Mouse (Mus musculus): ENCODE results near the gene Mcm3ap. TPM values are rescaled to one million over a fixed set of nuclear protein-coding genes. Genes with fewer than 3 reads are reported as not detected.

Gene Mcm3ap
- polyA plus RNA-seq, 1 experiment from 2014 or later = 75.1 TPM

DNA sequence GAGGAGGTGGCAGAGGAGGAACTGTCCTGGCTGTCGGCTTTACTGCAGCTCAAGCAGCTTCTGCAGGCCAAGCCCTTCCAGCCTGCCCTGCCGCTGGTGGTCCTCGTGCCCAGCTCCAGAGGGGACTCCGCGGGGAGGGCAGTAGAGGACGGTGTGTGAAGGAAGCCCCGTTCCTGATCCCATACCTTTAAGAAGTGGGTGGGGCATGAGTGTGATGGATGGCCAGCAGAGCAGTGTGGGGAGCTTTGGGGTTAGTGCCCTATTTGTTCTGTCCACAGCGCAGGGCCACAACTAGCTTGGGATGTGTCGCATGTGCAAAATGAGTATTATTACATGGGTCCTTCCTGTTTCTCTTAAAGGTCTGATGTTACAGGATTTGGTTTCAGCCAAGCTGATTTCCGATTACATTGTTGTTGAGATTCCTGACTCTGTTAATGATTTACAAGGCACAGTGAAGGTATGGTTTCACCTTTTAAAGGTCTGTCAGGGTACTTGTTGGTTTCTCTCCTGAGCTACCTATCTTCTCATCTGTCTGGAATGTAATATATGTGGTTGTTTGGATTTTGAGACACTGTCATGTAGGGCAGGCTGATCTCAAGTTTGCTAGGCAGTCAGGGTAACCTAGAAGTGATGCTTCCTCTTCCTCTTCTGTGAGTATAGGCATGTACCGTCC lies 35.7 kb downstream of the Mcm3ap start:
- peaks cover 90% of the 10 kb centered on the region for H3K36me3 ChIP-seq
- no peak overlapping the region for H3K4me3 ChIP-seq
- H3K27ac ChIP-seq = no peak overlapping the region
- WGBS = 92% methylated on average over 11 of the region's 11 CpGs
- no peak overlapping the region for H3K4me2 ChIP-seq (replicated peaks)
- ATAC-seq (ENCODE audit: low FRiP score, low read depth) = no peak
- H3K9ac ChIP-seq = no peak overlapping the region
- no peaks in the 10 kb centered on the region for H3K4me1 ChIP-seq
- H3K9me3 ChIP-seq = no peaks in the 10 kb centered on the region
- H3K27me3 ChIP-seq (replicated peaks) = no peaks in the 10 kb centered on the region

GRCm38 (mm10) chr10:76505865-76506264 lies 37.1 kb downstream of the Mcm3ap start:
- WGBS = 95% methylated on average over 7 of the region's 7 CpGs
- Histone ChIP-seq H3K4me1 (no peaks in the 10 kb centered on the region), H3K9me3 (no peaks in the 10 kb centered on the region), H3K9ac (no peak overlapping the region), H3K27ac (no peak overlapping the region), H3K36me3 (peaks cover 88% of the 10 kb centered on the region), H3K4me2 (replicated peaks) (no peak overlapping the region), H3K4me3 (no peak overlapping the region), H3K27me3 (replicated peaks) (no peaks in the 10 kb centered on the region)
- no peak for ATAC-seq (ENCODE audit: low FRiP score, low read depth)

DNA sequence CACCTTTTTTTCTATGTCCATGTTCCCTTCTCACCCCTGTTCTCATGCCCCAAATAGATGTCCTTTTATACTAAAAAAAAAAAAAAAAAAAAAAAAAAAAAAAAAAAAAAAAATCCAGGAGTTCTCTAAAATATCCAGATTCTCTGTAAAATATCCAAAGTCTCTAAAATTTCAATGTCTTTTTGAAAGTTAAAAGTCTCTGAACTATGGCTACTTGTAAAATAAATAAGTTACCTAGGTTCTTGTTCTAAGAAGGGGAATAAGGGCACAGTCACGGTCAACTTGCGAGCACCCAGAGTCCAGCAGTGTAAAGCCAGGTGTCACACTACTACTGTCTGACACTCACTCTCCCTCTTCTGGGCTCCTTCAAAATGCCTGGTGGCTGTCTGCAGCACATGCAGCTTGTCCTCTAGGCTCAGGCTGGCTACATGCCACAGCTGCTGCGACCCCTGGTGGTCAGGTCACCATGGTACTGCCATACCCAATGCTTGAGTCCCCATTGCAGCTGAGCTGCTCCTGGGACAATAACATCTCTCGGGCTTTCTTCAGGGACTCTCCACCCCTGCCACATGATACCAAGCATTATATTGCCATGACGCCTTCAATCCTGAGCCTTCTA lies 44.3 kb downstream of the Mcm3ap start:
- Histone ChIP-seq H3K4me2 (replicated peaks) (no peak overlapping the region), H3K27me3 (replicated peaks) (no peaks in the 10 kb centered on the region), H3K9ac (no peak overlapping the region), H3K4me1 (no peaks in the 10 kb centered on the region), H3K36me3 (peaks cover 80% of the 10 kb centered on the region), H3K27ac (no peak overlapping the region), H3K9me3 (0 out of 2 replicates have a peak, but pooled peaks cover 7% of the 10 kb centered on the region), H3K4me3 (no peak overlapping the region)
- 46% methylated on average over 5 of the region's 5 CpGs for WGBS
- peak; percentile 74; the same call in 1 of the 2 replicates for ATAC-seq (ENCODE audit: low FRiP score, low read depth)

DNA sequence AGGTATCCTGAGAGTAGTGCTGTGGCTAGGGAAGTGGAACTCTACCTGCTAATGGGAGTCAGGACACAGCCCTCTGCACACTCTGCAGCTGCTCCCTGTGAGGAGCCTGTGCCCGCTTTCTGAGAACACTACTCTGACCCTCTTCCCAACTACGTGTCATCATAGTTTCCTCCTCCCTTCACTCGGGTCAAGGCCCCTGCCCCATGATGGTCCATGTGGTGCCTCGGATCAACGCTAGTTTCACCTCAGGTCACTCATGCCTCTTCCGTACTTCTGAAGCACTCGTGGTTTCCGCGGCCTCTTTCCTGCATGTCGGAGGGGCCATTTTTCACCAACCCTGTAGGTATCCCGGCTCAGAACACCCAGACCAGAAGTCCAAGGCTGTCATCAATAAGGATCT lies 62.2 kb downstream of the Mcm3ap start:
- no peak; the same call in 1 of the 2 replicates for ATAC-seq (ENCODE audit: low FRiP score, low read depth)
- no peak overlapping the region for H3K27ac ChIP-seq
- 4% methylated on average over 11 of the region's 11 CpGs for WGBS

DNA sequence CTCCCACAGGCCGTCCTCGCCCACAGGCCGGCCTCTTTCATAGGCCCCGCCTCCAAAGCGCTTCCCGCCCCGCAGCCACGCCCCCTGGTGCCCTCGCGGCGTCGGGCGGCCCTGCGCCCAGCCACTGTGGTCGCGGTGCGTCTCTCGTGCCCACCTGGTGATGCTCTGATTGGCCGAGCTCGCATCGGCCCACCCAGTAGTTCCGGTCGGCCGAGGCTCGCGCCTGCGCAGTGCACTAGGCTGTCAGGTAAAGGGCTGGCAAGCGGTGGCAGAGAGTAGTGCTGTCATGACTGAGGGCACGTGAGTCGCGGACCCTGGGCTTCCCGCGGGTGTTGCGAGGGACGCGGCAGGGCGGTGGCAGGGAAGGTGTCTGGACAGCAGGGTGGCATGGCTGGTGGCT lies 62.6 kb downstream of the Mcm3ap start, which contains the start of gene Lss:
Gene Lss, plus strand, starts transcription at position 214 of the 400 bp plus-strand sequence.
- peak; percentile 99 for ATAC-seq (ENCODE audit: low FRiP score, low read depth)
- under 1% methylated on average over 37 of the region's 37 CpGs for WGBS

More for the DNA sequence above, 62.2 kb downstream of the Mcm3ap start:
- H3K9me3 ChIP-seq = no peaks in the 10 kb centered on the region
- peaks cover 24% of the 10 kb centered on the region for H3K4me1 ChIP-seq
- H3K9ac ChIP-seq = peak overlapping the region; percentile 71; the same call in 1 of the 2 replicates
- peak overlapping the region; percentile 82 for H3K4me2 ChIP-seq (replicated peaks)
- H3K4me3 ChIP-seq = peak overlapping the region; percentile 65
- H3K27me3 ChIP-seq (replicated peaks) = no peaks in the 10 kb centered on the region
- H3K36me3 ChIP-seq = peaks cover 28% of the 10 kb centered on the region

GRCm38 (mm10) chr10:76531828-76532227 lies 63.1 kb downstream of the Mcm3ap start:
- Histone ChIP-seq H3K36me3 (peaks cover 37% of the 10 kb centered on the region), H3K4me2 (replicated peaks) (peak overlapping the region; percentile 82), H3K9ac (peak overlapping the region; percentile 71), H3K4me3 (peak overlapping the region; percentile 65), H3K27ac (peak overlapping the region; percentile 51; the same call in 1 of the 2 replicates), H3K9me3 (no peaks in the 10 kb centered on the region), H3K4me1 (peaks cover 24% of the 10 kb centered on the region), H3K27me3 (replicated peaks) (no peaks in the 10 kb centered on the region)
- peak; percentile 37 for ATAC-seq (ENCODE audit: low FRiP score, low read depth)
- WGBS = 2% methylated on average over 14 of the region's 14 CpGs

More for the DNA sequence above, 62.6 kb downstream of the Mcm3ap start, which contains the start of gene Lss:
- Histone ChIP-seq H3K36me3 (peaks cover 32% of the 10 kb centered on the region), H3K27me3 (replicated peaks) (no peaks in the 10 kb centered on the region), H3K4me3 (peak within 1 kb of the TSS; percentile 65), H3K4me2 (replicated peaks) (peak within 1 kb of the TSS; percentile 82), H3K9ac (peak within 1 kb of the TSS; percentile 71), H3K4me1 (peaks cover 24% of the 10 kb centered on the region), H3K9me3 (no peaks in the 10 kb centered on the region), H3K27ac (peak within 1 kb of the TSS; percentile 51; the same call in 1 of the 2 replicates)

DNA sequence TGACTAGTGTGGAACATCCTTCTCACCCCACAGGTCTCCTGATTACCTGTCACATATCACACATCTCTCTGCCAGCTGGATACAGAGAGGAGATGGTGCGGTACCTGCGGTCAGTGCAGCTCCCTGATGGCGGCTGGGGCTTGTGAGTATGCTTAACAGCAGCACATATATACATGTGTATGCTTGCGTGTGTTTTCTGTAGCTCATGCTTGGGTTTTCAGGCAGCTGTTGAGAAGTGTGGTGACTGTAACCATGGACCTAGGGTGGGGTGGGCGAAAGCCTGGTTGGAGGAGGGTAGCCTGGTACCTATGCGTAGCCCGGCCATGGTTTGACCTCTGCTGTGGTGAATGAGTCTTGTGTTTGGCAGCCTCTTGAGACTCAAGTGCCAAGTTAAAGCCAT lies 66.8 kb downstream of the Mcm3ap start:
- Histone ChIP-seq H3K9me3 (no peaks in the 10 kb centered on the region), H3K4me3 (no peak overlapping the region), H3K27me3 (replicated peaks) (no peaks in the 10 kb centered on the region), H3K4me1 (peaks cover 23% of the 10 kb centered on the region), H3K36me3 (peaks cover 70% of the 10 kb centered on the region), H3K9ac (no peak overlapping the region), H3K27ac (no peak overlapping the region), H3K4me2 (replicated peaks) (no peak overlapping the region)
- WGBS = 97% methylated on average over 7 of the region's 7 CpGs
- ATAC-seq (ENCODE audit: low FRiP score, low read depth) = no peak

GRCm38 (mm10) chr10:76537619-76538018 lies 68.9 kb downstream of the Mcm3ap start:
- Histone ChIP-seq H3K9me3 (no peaks in the 10 kb centered on the region), H3K4me3 (no peak overlapping the region), H3K27ac (no peak overlapping the region), H3K36me3 (peaks cover 91% of the 10 kb centered on the region), H3K9ac (no peak overlapping the region), H3K27me3 (replicated peaks) (no peaks in the 10 kb centered on the region), H3K4me2 (replicated peaks) (no peak overlapping the region), H3K4me1 (peaks cover 11% of the 10 kb centered on the region)
- WGBS = 90% methylated on average over 9 of the region's 9 CpGs
- ATAC-seq (ENCODE audit: low FRiP score, low read depth) = no peak

DNA sequence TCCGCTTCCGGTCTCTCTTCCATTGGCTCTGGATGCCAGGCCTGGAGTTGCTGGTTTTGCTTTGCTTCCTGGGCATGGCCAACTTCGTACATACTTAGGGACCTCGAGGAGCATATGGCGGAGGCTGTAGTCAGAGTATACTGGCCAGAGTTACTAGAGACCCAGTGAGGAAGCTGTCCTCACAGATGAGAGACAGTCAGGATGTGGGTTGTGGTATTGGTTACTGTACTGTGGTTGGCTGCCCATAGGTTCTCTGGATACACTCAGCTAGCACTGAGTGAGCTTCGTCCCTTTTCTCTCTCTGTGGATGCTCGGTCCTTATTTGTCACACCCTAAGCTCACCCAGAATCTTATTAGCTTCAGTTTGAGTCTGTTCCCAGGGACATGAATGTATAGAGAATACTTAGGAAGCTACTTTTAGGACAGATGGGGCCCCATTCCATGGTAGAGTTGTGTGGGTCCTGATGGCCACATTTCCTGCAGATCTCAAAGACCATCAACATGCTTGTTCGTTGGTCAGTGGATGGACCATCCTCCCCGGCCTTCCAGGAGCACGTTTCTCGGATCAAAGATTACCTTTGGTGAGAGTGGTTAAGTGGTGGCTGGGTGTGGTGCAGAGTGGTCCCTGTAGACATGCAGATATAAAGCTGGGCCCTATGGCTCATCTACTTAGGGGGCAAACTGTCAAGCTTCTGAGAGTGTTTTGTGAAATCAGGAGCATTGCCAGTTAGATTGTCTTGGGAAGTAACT lies 72.8 kb downstream of the Mcm3ap start:
- WGBS = 95% methylated on average over 11 of the region's 11 CpGs
- Histone ChIP-seq H3K27me3 (replicated peaks) (no peaks in the 10 kb centered on the region), H3K4me3 (no peak overlapping the region), H3K4me2 (replicated peaks) (no peak overlapping the region), H3K4me1 (no peaks in the 10 kb centered on the region), H3K9ac (no peak overlapping the region), H3K27ac (no peak overlapping the region), H3K9me3 (no peaks in the 10 kb centered on the region), H3K36me3 (peaks cover 96% of the 10 kb centered on the region)
- no peak for ATAC-seq (ENCODE audit: low FRiP score, low read depth)

GRCm38 (mm10) chr10:76542636-76543375 lies 74.1 kb downstream of the Mcm3ap start:
- Histone ChIP-seq H3K4me2 (replicated peaks) (no peak overlapping the region), H3K9me3 (no peaks in the 10 kb centered on the region), H3K36me3 (peaks cover 96% of the 10 kb centered on the region), H3K4me3 (no peak overlapping the region), H3K9ac (no peak overlapping the region), H3K27ac (no peak overlapping the region), H3K4me1 (no peaks in the 10 kb centered on the region), H3K27me3 (replicated peaks) (no peaks in the 10 kb centered on the region)
- no peak for ATAC-seq (ENCODE audit: low FRiP score, low read depth)
- 93% methylated on average over 10 of the region's 10 CpGs for WGBS

- ATAC-seq (ENCODE audit: low FRiP score, low read depth) = no peak
- H3K27me3 ChIP-seq (replicated peaks) = no peaks in the 10 kb centered on the region
- no peaks in the 10 kb centered on the region for H3K9me3 ChIP-seq
- WGBS = 91% methylated on average over 8 of the region's 8 CpGs
- H3K4me3 ChIP-seq = no peak overlapping the region
- no peak overlapping the region for H3K27ac ChIP-seq
- H3K4me2 ChIP-seq (replicated peaks) = no peak overlapping the region
- no peak overlapping the region for H3K9ac ChIP-seq
- peaks cover 100% of the 10 kb centered on the region for H3K36me3 ChIP-seq
- H3K4me1 ChIP-seq = no peaks in the 10 kb centered on the region
Observed at GRCm38 (mm10) chr10:76546566-76546965, 77.8 kb downstream of the Mcm3ap start.

Measured in neural tube, embryonic 12.5 days (tissue).